Mouse (Mus musculus): Measurements from ENCODE around the gene Cdc25b.

GRCm38 (mm10) chr2:131213773-131214172, 27.0 kb downstream of the Cdc25b start:
- TF ChIP-seq CTCF (conservative IDR thresholded peaks at IDR 0.05; ENCODE audit: insufficient read depth, insufficient read length, low read depth, low read length): no peak
- no peak for TF ChIP-seq POLR2A (IDR thresholded peaks at IDR 0.05; ENCODE audit: low read depth, low read length)

All from kidney, adult 2 months (tissue).